Mouse (Mus musculus): ENCODE data around the gene Sema4d. TPM values are rescaled to one million over a fixed set of nuclear protein-coding genes. Genes with fewer than 3 reads are reported as not detected.
A peak's percentile ranks its signal among the peaks of the same experiment; 100 is the strongest.

The Sema4d gene
- polyA plus RNA-seq, 1 experiment: 3.1 TPM

DNA sequence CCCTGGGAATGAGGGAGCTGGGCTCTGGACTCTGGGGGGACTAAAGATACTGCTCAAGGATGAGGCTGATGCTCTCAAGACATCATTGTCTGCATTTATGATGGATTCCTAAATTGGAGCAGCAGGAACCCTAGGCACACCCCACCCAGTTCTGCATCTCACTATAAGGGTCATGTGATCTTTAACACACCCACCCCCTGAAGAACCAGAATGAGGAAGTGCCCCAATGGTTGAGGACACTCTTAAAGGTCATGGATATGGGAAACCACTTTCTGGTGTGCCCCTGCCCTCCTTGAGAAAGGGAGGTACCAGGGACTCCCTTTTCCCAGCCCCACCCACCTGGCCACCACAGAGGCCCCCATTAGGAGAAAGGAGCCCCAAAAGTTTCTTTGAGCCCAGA lies 97.1 kb downstream of the Sema4d start:
- Histone ChIP-seq H3K4me1 (ENCODE audit: control insufficient read depth, insufficient read depth, low read length) (no peaks in the 10 kb centered on the region), H3K27ac (ENCODE audit: insufficient read depth, low read length) (no peak overlapping the region), H3K4me3 (ENCODE audit: insufficient read depth, low read length) (no peak overlapping the region)
- TF ChIP-seq CTCF (IDR thresholded peaks at IDR 0.05; ENCODE audit: borderline replicate concordance, insufficient read depth, low read length): no peak
- no peak for TF ChIP-seq POLR2A (IDR thresholded peaks at IDR 0.05; ENCODE audit: low read depth, low read length)

GRCm38 (mm10) chr13:51688688-51689087 lies 104.9 kb downstream of the Sema4d start:
- Histone ChIP-seq H3K27ac (ENCODE audit: insufficient read depth, low read length) (no peak overlapping the region), H3K4me1 (ENCODE audit: control insufficient read depth, insufficient read depth, low read length) (no peaks in the 10 kb centered on the region), H3K4me3 (ENCODE audit: insufficient read depth, low read length) (no peak overlapping the region)
- no peak for TF ChIP-seq CTCF (IDR thresholded peaks at IDR 0.05; ENCODE audit: borderline replicate concordance, insufficient read depth, low read length)
- no peak for TF ChIP-seq POLR2A (IDR thresholded peaks at IDR 0.05; ENCODE audit: low read depth, low read length)

DNA sequence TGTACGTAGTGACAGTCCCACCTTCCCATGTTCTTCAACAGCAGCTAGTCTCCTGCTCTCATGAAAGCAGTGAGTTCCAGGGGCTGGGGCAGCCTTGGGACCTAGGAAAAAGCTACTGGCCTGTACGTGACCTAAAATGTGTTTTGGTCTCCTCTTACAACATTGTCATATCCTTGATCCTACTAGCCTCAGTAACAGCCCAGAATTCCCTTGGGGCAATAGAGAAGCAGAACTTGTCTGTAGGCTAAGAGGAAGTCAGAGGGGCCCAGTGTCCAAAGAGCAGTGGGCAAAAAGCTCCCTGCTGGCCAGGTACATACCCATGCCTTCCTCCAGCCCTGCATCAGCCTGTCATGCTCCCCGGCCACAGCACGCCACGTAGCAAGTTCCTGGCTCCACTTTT lies 106.6 kb downstream of the Sema4d start:
- H3K27ac ChIP-seq (ENCODE audit: insufficient read depth, low read length): no peak overlapping the region
- no peaks in the 10 kb centered on the region for H3K4me1 ChIP-seq (ENCODE audit: control insufficient read depth, insufficient read depth, low read length)
- TF ChIP-seq POLR2A (IDR thresholded peaks at IDR 0.05; ENCODE audit: low read depth, low read length) (no peak), CTCF (IDR thresholded peaks at IDR 0.05; ENCODE audit: borderline replicate concordance, insufficient read depth, low read length) (no peak)
- H3K4me3 ChIP-seq (ENCODE audit: insufficient read depth, low read length): no peak overlapping the region

- no peak overlapping the region for H3K27ac ChIP-seq (ENCODE audit: insufficient read depth, low read length)
- H3K4me3 ChIP-seq (ENCODE audit: insufficient read depth, low read length): no peak overlapping the region
- TF ChIP-seq POLR2A (IDR thresholded peaks at IDR 0.05; ENCODE audit: low read depth, low read length) (no peak), CTCF (IDR thresholded peaks at IDR 0.05; ENCODE audit: borderline replicate concordance, insufficient read depth, low read length) (no peak)
- H3K4me1 ChIP-seq (ENCODE audit: control insufficient read depth, insufficient read depth, low read length): no peaks in the 10 kb centered on the region
Measured at GRCm38 (mm10) chr13:51685290-51685966, 108.1 kb downstream of the Sema4d start.

DNA sequence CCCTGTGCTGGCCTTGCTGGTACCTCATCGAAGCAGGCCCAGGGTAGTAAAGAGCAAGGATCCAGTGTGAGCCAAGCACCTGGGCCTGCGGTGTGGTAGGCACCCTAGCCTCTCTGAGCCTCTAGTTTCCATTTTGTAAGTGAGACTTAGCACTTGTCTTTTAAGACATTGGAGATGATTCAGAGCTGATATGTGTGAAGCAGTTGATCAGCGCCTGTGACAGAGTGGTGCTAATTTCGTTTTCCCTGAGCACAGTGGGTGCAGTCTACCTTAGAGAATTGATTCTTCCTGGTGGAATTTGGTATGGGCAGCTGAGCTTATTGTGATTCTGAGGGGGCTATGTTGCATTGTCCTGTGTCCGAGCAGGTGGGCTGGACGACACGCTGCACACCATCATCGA lies 111.9 kb downstream of the Sema4d start:
- TF ChIP-seq POLR2A (IDR thresholded peaks at IDR 0.05; ENCODE audit: low read depth, low read length) (no peak), CTCF (IDR thresholded peaks at IDR 0.05; ENCODE audit: borderline replicate concordance, insufficient read depth, low read length) (no peak)

DNA sequence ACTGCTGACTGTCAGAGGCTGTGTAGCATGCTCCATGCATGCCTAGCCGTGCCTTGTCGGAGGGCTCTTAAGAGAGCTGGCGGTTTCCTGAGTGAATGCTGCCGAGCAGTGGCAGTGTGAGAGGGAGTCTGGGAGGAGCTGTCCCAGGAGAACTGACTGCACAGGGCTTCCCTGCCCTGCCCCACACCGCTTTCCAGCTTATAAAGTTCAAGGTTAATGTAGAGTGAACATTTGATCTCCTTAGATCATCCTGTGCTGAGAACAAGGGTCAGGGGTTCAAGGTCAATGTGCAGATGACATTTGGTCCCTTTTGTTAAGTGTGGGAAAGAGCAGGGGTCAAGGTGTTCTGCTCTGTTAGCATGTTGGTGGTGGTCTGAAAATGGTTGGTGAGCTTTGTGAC lies 112.5 kb downstream of the Sema4d start:
- Histone ChIP-seq H3K4me1 (ENCODE audit: control insufficient read depth, insufficient read depth, low read length) (no peaks in the 10 kb centered on the region), H3K27ac (ENCODE audit: insufficient read depth, low read length) (no peak overlapping the region), H3K4me3 (ENCODE audit: insufficient read depth, low read length) (no peak overlapping the region)
- TF ChIP-seq CTCF (IDR thresholded peaks at IDR 0.05; ENCODE audit: borderline replicate concordance, insufficient read depth, low read length): no peak
- TF ChIP-seq POLR2A (IDR thresholded peaks at IDR 0.05; ENCODE audit: low read depth, low read length): no peak

More for the DNA sequence above, 111.9 kb downstream of the Sema4d start:
- no peak overlapping the region for H3K4me3 ChIP-seq (ENCODE audit: insufficient read depth, low read length)
- no peaks in the 10 kb centered on the region for H3K4me1 ChIP-seq (ENCODE audit: control insufficient read depth, insufficient read depth, low read length)
- H3K27ac ChIP-seq (ENCODE audit: insufficient read depth, low read length): no peak overlapping the region

DNA sequence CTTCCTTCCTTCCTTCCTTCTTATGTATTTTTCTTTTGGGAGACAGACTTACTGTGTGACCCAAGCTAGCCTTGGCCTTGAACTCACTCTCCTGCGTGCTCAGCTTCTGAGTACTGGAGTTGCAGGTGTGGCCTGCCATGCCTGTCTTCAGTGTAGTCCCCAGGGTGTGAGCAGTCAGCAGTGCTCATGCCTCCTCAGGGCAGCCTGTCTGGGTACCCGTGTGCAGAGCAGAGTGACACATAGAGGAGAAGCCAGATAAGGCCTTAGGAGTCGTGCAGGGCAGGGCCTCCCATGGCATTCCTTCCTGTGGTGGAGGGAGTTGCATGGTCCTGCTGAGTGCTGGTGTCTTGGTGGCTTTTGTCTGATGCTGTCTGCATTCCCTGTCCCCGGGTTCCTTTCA lies 114.2 kb downstream of the Sema4d start:
- TF ChIP-seq POLR2A (IDR thresholded peaks at IDR 0.05; ENCODE audit: low read depth, low read length) (no peak), CTCF (IDR thresholded peaks at IDR 0.05; ENCODE audit: borderline replicate concordance, insufficient read depth, low read length) (no peak)
- no peaks in the 10 kb centered on the region for H3K4me1 ChIP-seq (ENCODE audit: control insufficient read depth, insufficient read depth, low read length)
- no peak overlapping the region for H3K4me3 ChIP-seq (ENCODE audit: insufficient read depth, low read length)
- H3K27ac ChIP-seq (ENCODE audit: insufficient read depth, low read length): no peak overlapping the region

GRCm38 (mm10) chr13:51678687-51679086 lies 114.9 kb downstream of the Sema4d start:
- TF ChIP-seq POLR2A (IDR thresholded peaks at IDR 0.05; ENCODE audit: low read depth, low read length) (no peak), CTCF (IDR thresholded peaks at IDR 0.05; ENCODE audit: borderline replicate concordance, insufficient read depth, low read length) (no peak)
- Histone ChIP-seq H3K4me1 (ENCODE audit: control insufficient read depth, insufficient read depth, low read length) (no peaks in the 10 kb centered on the region), H3K27ac (ENCODE audit: insufficient read depth, low read length) (no peak overlapping the region), H3K4me3 (ENCODE audit: insufficient read depth, low read length) (no peak overlapping the region)

- Histone ChIP-seq H3K27ac (ENCODE audit: insufficient read depth, low read length) (no peak overlapping the region; the same call in 1 of the 2 replicates), H3K4me1 (ENCODE audit: control insufficient read depth, insufficient read depth, low read length) (no peaks in the 10 kb centered on the region), H3K4me3 (ENCODE audit: insufficient read depth, low read length) (no peak overlapping the region)
- no peak for TF ChIP-seq CTCF (IDR thresholded peaks at IDR 0.05; ENCODE audit: borderline replicate concordance, insufficient read depth, low read length)
- no peak for TF ChIP-seq POLR2A (IDR thresholded peaks at IDR 0.05; ENCODE audit: low read depth, low read length)
Measured at GRCm38 (mm10) chr13:51677630-51678185, 115.8 kb downstream of the Sema4d start.

DNA sequence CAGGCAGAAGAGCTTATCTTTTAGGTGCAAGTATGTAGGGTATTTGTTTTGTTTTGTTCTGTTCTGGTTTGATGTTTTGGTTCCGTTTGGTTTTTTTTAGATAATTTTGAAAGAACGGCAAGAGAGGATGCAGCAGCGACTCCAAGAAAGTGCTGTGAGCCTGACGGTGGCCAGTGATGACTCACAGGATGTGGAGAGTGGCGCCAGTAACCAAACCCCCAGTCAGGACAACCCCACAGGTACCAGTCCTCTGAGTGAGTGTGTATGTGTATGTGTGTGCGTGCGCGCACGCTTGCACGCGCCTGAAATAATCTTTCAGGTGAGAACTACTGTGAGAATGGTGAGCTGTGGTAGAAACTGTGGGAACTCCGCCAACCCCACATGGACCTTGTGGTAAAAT lies 116.5 kb downstream of the Sema4d start:
- H3K4me1 ChIP-seq (ENCODE audit: control insufficient read depth, insufficient read depth, low read length): no peaks in the 10 kb centered on the region
- no peak for TF ChIP-seq POLR2A (IDR thresholded peaks at IDR 0.05; ENCODE audit: low read depth, low read length)
- no peak for TF ChIP-seq CTCF (IDR thresholded peaks at IDR 0.05; ENCODE audit: borderline replicate concordance, insufficient read depth, low read length)
- peak overlapping the region; percentile 3; the same call in 1 of the 2 replicates for H3K27ac ChIP-seq (ENCODE audit: insufficient read depth, low read length)
- no peak overlapping the region for H3K4me3 ChIP-seq (ENCODE audit: insufficient read depth, low read length)
